Mouse (Mus musculus) ES-E14 (cell line): Measurements from ENCODE around the gene Alox5ap. TPM values are rescaled to one million over a fixed set of nuclear protein-coding genes. Genes with fewer than 3 reads are reported as not detected.

Experiments used
- DNase-seq: peaks from one replicate; pipeline ENCODE4 v3.0.0-alpha.2; 2013; ENCODE audit warnings: low read depth, low spot score
- H3K27ac ChIP-seq: 2 replicates; pipeline ENCODE4 v1.5.1; 2012; ENCODE audit warnings: low read depth, mild to moderate bottlenecking, low read length, moderate library complexity, mixed read lengths; ENCODE audit not compliant: poor library complexity, insufficient read depth, severe bottlenecking
- H3K36me3 ChIP-seq: 2 replicates; pipeline ENCODE4 v1.6.1; 2012; ENCODE audit warnings: mild to moderate bottlenecking, low read length, moderate library complexity, mixed read lengths; ENCODE audit not compliant: control insufficient read depth, poor library complexity, insufficient read depth, severe bottlenecking
- H3K4me1 ChIP-seq, 2 experiments: fragments of 150-350 bp in 1 of 2; sonication (generic) in 1 of 2; 2 replicates each; pipeline ENCODE4 v1.6.1; 2012; ENCODE audit warnings: low read length in 2 of 2, mild to moderate bottlenecking in 1 of 2, mixed read lengths in 1 of 2; ENCODE audit not compliant: control insufficient read depth in 2 of 2, insufficient read depth in 2 of 2, poor library complexity in 1 of 2
- H3K4me3 ChIP-seq, 2 experiments: fragments of 150-350 bp in 1 of 2; sonication (generic) in 1 of 2; 2 replicates each; pipeline ENCODE4 v1.5.1; 2012; ENCODE audit warnings: low read length in 2 of 2, low read depth in 1 of 2, mild to moderate bottlenecking in 1 of 2, mixed read lengths in 1 of 2; ENCODE audit not compliant: insufficient read depth in 1 of 2, poor library complexity in 1 of 2, severe bottlenecking in 1 of 2
- H3K9ac ChIP-seq: 2 replicates; pipeline ENCODE4 v1.6.1; 2012; ENCODE audit warnings: low read depth, mild to moderate bottlenecking, low read length, mixed read lengths; ENCODE audit not compliant: poor library complexity, insufficient read depth, severe bottlenecking
- H3K9me3 ChIP-seq: fragments of 150-350 bp; sonication (generic); 2 replicates; pipeline ENCODE4 v1.6.1; 2012; ENCODE audit warnings: low read depth, mild to moderate bottlenecking, low read length; ENCODE audit not compliant: control insufficient read depth, insufficient read depth
- CHD2 ChIP-seq: IDR thresholded peaks from 2 replicates; pipeline ENCODE4 v1.6.1; 2014; ENCODE audit warnings: mild to moderate bottlenecking, low read depth, low read length, inconsistent platforms
- HCFC1 ChIP-seq: IDR thresholded peaks from 2 replicates; pipeline ENCODE4 v1.6.1; 2012; ENCODE audit warnings: low read length, inconsistent platforms, borderline replicate concordance; ENCODE audit not compliant: insufficient read depth
- MAFK ChIP-seq: IDR thresholded peaks from 2 replicates; pipeline ENCODE4 v1.6.1; 2014; ENCODE audit warnings: mild to moderate bottlenecking, low read depth, low read length, inconsistent platforms; ENCODE audit not compliant: insufficient read depth
- ZC3H11A ChIP-seq: IDR thresholded peaks from 2 replicates; pipeline ENCODE4 v1.6.1; 2012; ENCODE audit warnings: low read depth, mild to moderate bottlenecking, inconsistent platforms, low read length, borderline replicate concordance
- ZNF384 ChIP-seq: IDR thresholded peaks from 2 replicates; pipeline ENCODE4 v1.6.1; 2012; ENCODE audit warnings: low read depth, low read length, inconsistent platforms
- in situ Hi-C, 2 experiments: fragments of 600-800 bp; cut with MboI; formaldehyde crosslinking; loops; one replicate each; pipeline ENCODE4 v1.15.1; 2025; ENCODE audit warnings: low sequenced_read_pairs in 2 of 2, inconsistent platforms in 1 of 2; ENCODE audit not compliant: unreplicated experiment in 2 of 2
- total RNA-seq: library from RNA; depleted of rRNA; stranded (reverse); fragments of 300-350 nt; gene quantifications from 2 replicates; pipeline ENCODE4 v1.2.3, GENCODE M21; 2012

The Alox5ap gene
- total RNA-seq, 1 experiment, result 20.7 TPM

GRCm38 (mm10) chr5:149297464-149297863 is 32.9 kb downstream of the Alox5ap start:
- Histone ChIP-seq H3K27ac (no peak overlapping the region), H3K36me3 (no peaks in the 10 kb centered on the region), H3K9ac (no peak overlapping the region), H3K4me3 (no peak overlapping the region), H3K4me1 (no peaks in the 10 kb centered on the region), H3K9me3 (no peaks in the 10 kb centered on the region)
- in situ Hi-C loops, result no loop called here
- DNase-seq, result no peak
- TF ChIP-seq ZNF384, result no peak
- peak; percentile 47; the same call in 1 of the 2 replicates for TF ChIP-seq MAFK

- DNase-seq, result no peak
- Histone ChIP-seq H3K36me3 (no peaks in the 10 kb centered on the region), H3K27ac (no peak overlapping the region), H3K4me1 (no peaks in the 10 kb centered on the region), H3K9me3 (no peaks in the 10 kb centered on the region), H3K9ac (no peak overlapping the region), H3K4me3 (no peak overlapping the region)
- TF ChIP-seq ZC3H11A, result no peak
- TF ChIP-seq ZNF384, result no peak
- no peak for TF ChIP-seq HCFC1
- no peak for TF ChIP-seq MAFK
- no peak for TF ChIP-seq CHD2
- in situ Hi-C loops, result no loop called here
Observed at GRCm38 (mm10) chr5:149298234-149298633, 33.7 kb downstream of the Alox5ap start.

- Histone ChIP-seq H3K9ac (no peak overlapping the region), H3K4me3 (peak overlapping the region in 1 of 2 experiments; percentile 46; a peak in 2 of 4 replicates), H3K27ac (no peak overlapping the region), H3K9me3 (no peaks in the 10 kb centered on the region), H3K4me1 (peaks cover 0 to 6% of the 10 kb centered on the region in 2 experiments; a peak in 1 of 4 replicates), H3K36me3 (no peaks in the 10 kb centered on the region)
- TF ChIP-seq ZNF384, result no peak
- no peak for TF ChIP-seq MAFK
- TF ChIP-seq ZC3H11A, result no peak
- TF ChIP-seq CHD2, result no peak
- no peak for TF ChIP-seq HCFC1
- in situ Hi-C loops, result no loop called here
- no peak for DNase-seq
Observed at GRCm38 (mm10) chr5:149312884-149313652, 48.5 kb downstream of the Alox5ap start.

GRCm38 (mm10) chr5:149314514-149315081 is 50.0 kb downstream of the Alox5ap start:
- DNase-seq, result no peak
- in situ Hi-C loops, result no loop called here
- no peak overlapping the region for H3K9ac ChIP-seq
- H3K36me3 ChIP-seq, result no peaks in the 10 kb centered on the region
- no peaks in the 10 kb centered on the region for H3K9me3 ChIP-seq
- TF ChIP-seq ZNF384 (no peak), CHD2 (no peak), ZC3H11A (no peak), MAFK (no peak), HCFC1 (no peak)
- peaks cover 0 to 6% of the 10 kb centered on the region in 2 experiments; a peak in 1 of 4 replicates for H3K4me1 ChIP-seq
- H3K27ac ChIP-seq, result no peak overlapping the region
- no peak overlapping the region for H3K4me3 ChIP-seq

GRCm38 (mm10) chr5:149316926-149317325 is 52.4 kb downstream of the Alox5ap start:
- no peak overlapping the region for H3K27ac ChIP-seq

More at GRCm38 (mm10) chr5:149316926-149317325, 52.4 kb downstream of the Alox5ap start:
- Histone ChIP-seq H3K4me3 (no peak overlapping the region), H3K36me3 (no peaks in the 10 kb centered on the region), H3K9me3 (no peaks in the 10 kb centered on the region), H3K9ac (no peak overlapping the region), H3K4me1 (peaks cover 4 to 20% of the 10 kb centered on the region in 2 experiments)
- in situ Hi-C loops, result no loop called here
- DNase-seq, result no peak
- TF ChIP-seq ZNF384, result no peak
- no peak for TF ChIP-seq CHD2
- no peak for TF ChIP-seq ZC3H11A
- TF ChIP-seq MAFK, result no peak
- no peak for TF ChIP-seq HCFC1
